Mouse (Mus musculus): ENCODE data around the gene Gm49322. TPM values are rescaled to one million over a fixed set of nuclear protein-coding genes. Genes with fewer than 3 reads are reported as not detected.
"Not testable (repeated sequence)": the region's sequence is repeated elsewhere in the genome, so short reads cannot be mapped to it uniquely, and the experiment has no call there.

Gm49322 gene
- polyA plus RNA-seq, 1 experiment from 2014 or later, result 3.0 TPM

GRCm38 (mm10) chr10:80635345-80635744 lies 29.5 kb downstream of the Gm49322 start:
- Histone ChIP-seq H3K27me3 (replicated peaks) (no peaks in the 10 kb centered on the region), H3K27ac (replicated peaks) (no peak overlapping the region), H3K9ac (replicated peaks) (no peak overlapping the region), H3K4me1 (peaks cover 5% of the 10 kb centered on the region; the same call in 1 of the 2 replicates), H3K9me3 (replicated peaks) (no peaks in the 10 kb centered on the region), H3K4me2 (no peak overlapping the region), H3K4me3 (replicated peaks) (no peak overlapping the region), H3K36me3 (peaks cover 63% of the 10 kb centered on the region)
- 93% methylated on average over 6 of the region's 6 CpGs for WGBS
- no peak for ATAC-seq (ENCODE audit: low FRiP score)

- Histone ChIP-seq H3K27me3 (replicated peaks) (no peaks in the 10 kb centered on the region), H3K4me3 (replicated peaks) (no peak overlapping the region), H3K9me3 (replicated peaks) (no peaks in the 10 kb centered on the region), H3K9ac (replicated peaks) (no peak overlapping the region), H3K4me1 (peaks cover 6% of the 10 kb centered on the region; the same call in 1 of the 2 replicates), H3K4me2 (no peak overlapping the region), H3K36me3 (peaks cover 60% of the 10 kb centered on the region), H3K27ac (replicated peaks) (no peak overlapping the region)
- ATAC-seq (ENCODE audit: low FRiP score), result no peak
- WGBS, result 94% methylated on average over 10 of the region's 10 CpGs
Observed at GRCm38 (mm10) chr10:80646936-80647335, 41.1 kb downstream of the Gm49322 start.

DNA sequence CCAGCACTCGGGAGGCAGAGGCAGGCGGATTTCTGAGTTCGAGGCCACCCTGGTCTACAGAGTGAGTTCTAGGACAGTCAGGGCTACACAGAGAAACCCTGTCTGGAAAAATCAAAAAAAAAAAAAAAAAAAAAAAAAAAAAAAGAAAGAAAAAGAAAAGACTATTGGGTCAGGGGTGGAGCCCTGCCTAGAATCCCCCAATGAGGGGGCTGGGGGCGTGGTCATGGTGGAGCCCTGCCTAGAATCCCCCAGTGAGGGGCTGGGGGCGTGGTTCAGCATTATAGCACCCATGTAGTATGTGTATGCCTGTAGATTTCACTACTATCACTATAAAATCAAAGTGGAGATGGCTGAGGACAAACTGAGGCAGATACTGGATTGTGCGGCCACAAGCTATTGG lies 44.1 kb downstream of the Gm49322 start:
- not testable (repeated sequence) for H3K4me3 ChIP-seq (replicated peaks); H3K9me3 ChIP-seq (replicated peaks); H3K9ac ChIP-seq (replicated peaks); ATAC-seq (ENCODE audit: low FRiP score); H3K27me3 ChIP-seq (replicated peaks); H3K4me2 ChIP-seq; H3K27ac ChIP-seq (replicated peaks)
- H3K36me3 ChIP-seq, result peaks cover 31% of the 10 kb centered on the region
- WGBS, result 85% methylated on average over 6 of the region's 6 CpGs
- peaks cover 26% of the 10 kb centered on the region for H3K4me1 ChIP-seq

- WGBS, result 96% methylated on average over 10 of the region's 10 CpGs
- H3K4me2 ChIP-seq, result no peak overlapping the region
- ATAC-seq (ENCODE audit: low FRiP score), result no peak
- no peak overlapping the region for H3K9ac ChIP-seq (replicated peaks)
- no peaks in the 10 kb centered on the region for H3K27me3 ChIP-seq (replicated peaks)
- no peak overlapping the region for H3K4me3 ChIP-seq (replicated peaks)
- no peak overlapping the region for H3K27ac ChIP-seq (replicated peaks)
- H3K36me3 ChIP-seq, result peaks cover 26% of the 10 kb centered on the region
- H3K4me1 ChIP-seq, result peaks cover 31% of the 10 kb centered on the region
- no peaks in the 10 kb centered on the region for H3K9me3 ChIP-seq (replicated peaks)
Observed at GRCm38 (mm10) chr10:80650392-80650791, 44.6 kb downstream of the Gm49322 start.

GRCm38 (mm10) chr10:80653156-80653720 lies 47.4 kb downstream of the Gm49322 start:
- Histone ChIP-seq H3K4me1 (peaks cover 42% of the 10 kb centered on the region), H3K9me3 (replicated peaks) (no peaks in the 10 kb centered on the region), H3K4me3 (replicated peaks) (no peak overlapping the region), H3K36me3 (0 out of 2 replicates have a peak, but pooled peaks cover 1% of the 10 kb centered on the region), H3K9ac (replicated peaks) (no peak overlapping the region), H3K4me2 (no peak overlapping the region), H3K27me3 (replicated peaks) (no peaks in the 10 kb centered on the region), H3K27ac (replicated peaks) (no peak overlapping the region)
- 85% methylated on average over 6 of the region's 6 CpGs for WGBS
- ATAC-seq (ENCODE audit: low FRiP score), result no peak

- Histone ChIP-seq H3K9ac (replicated peaks) (peak overlapping the region; percentile 88; the same call in 1 of the 2 replicates), H3K4me2 (peak overlapping the region; percentile 77)
- 83% methylated on average over 6 of the region's 6 CpGs for WGBS
Observed at GRCm38 (mm10) chr10:80654866-80655265, 49.0 kb downstream of the Gm49322 start.

GRCm38 (mm10) chr10:80655406-80656129 lies 49.7 kb downstream of the Gm49322 start:
- H3K4me1 ChIP-seq, result peaks cover 41% of the 10 kb centered on the region
- no peaks in the 10 kb centered on the region for H3K27me3 ChIP-seq (replicated peaks)
- peak overlapping the region; percentile 77 for H3K4me2 ChIP-seq
- H3K4me3 ChIP-seq (replicated peaks), result peak overlapping the region; percentile 83
- no peaks in the 10 kb centered on the region for H3K9me3 ChIP-seq (replicated peaks)
- peak overlapping the region; percentile 94 for H3K27ac ChIP-seq (replicated peaks)
- 5% methylated on average over 12 of the region's 12 CpGs for WGBS
- no peaks in the 10 kb centered on the region for H3K36me3 ChIP-seq
- peak overlapping the region; percentile 88 for H3K9ac ChIP-seq (replicated peaks)
- ATAC-seq (ENCODE audit: low FRiP score), result peak; percentile 42

More at GRCm38 (mm10) chr10:80654866-80655265, 49.0 kb downstream of the Gm49322 start:
- Histone ChIP-seq H3K9me3 (replicated peaks) (no peaks in the 10 kb centered on the region), H3K4me1 (peaks cover 41% of the 10 kb centered on the region), H3K27ac (replicated peaks) (no peak overlapping the region), H3K36me3 (no peaks in the 10 kb centered on the region), H3K27me3 (replicated peaks) (no peaks in the 10 kb centered on the region), H3K4me3 (replicated peaks) (peak overlapping the region; percentile 83)
- ATAC-seq (ENCODE audit: low FRiP score), result no peak

GRCm38 (mm10) chr10:80656130-80656862 lies 50.5 kb downstream of the Gm49322 start:
- H3K36me3 ChIP-seq, result no peaks in the 10 kb centered on the region
- H3K9me3 ChIP-seq (replicated peaks), result no peaks in the 10 kb centered on the region
- peak overlapping the region; percentile 94 for H3K27ac ChIP-seq (replicated peaks)
- peak overlapping the region; percentile 88 for H3K9ac ChIP-seq (replicated peaks)
- peaks cover 41% of the 10 kb centered on the region for H3K4me1 ChIP-seq
- H3K4me2 ChIP-seq, result peak overlapping the region; percentile 77
- peak overlapping the region; percentile 83 for H3K4me3 ChIP-seq (replicated peaks)
- WGBS, result 1% methylated on average over 63 of the region's 72 CpGs
- H3K27me3 ChIP-seq (replicated peaks), result no peaks in the 10 kb centered on the region
- peak; percentile 91 for ATAC-seq (ENCODE audit: low FRiP score)

- 19% methylated on average over 15 of the region's 15 CpGs for WGBS
- Histone ChIP-seq H3K4me2 (peak within 1 kb of the TSS; percentile 77), H3K27me3 (replicated peaks) (no peaks in the 10 kb centered on the region), H3K4me3 (replicated peaks) (peak within 1 kb of the TSS; percentile 83), H3K27ac (replicated peaks) (peak within 1 kb of the TSS; percentile 94), H3K36me3 (no peaks in the 10 kb centered on the region), H3K9ac (replicated peaks) (peak within 1 kb of the TSS; percentile 88), H3K9me3 (replicated peaks) (no peaks in the 10 kb centered on the region), H3K4me1 (peaks cover 41% of the 10 kb centered on the region)
- ATAC-seq (ENCODE audit: low FRiP score), result peak; percentile 58
Observed at GRCm38 (mm10) chr10:80656863-80657623, 51.2 kb downstream of the Gm49322 start, which contains the start of gene Btbd2. Gene Btbd2 (minus strand): TSS chr10:80657071.

DNA sequence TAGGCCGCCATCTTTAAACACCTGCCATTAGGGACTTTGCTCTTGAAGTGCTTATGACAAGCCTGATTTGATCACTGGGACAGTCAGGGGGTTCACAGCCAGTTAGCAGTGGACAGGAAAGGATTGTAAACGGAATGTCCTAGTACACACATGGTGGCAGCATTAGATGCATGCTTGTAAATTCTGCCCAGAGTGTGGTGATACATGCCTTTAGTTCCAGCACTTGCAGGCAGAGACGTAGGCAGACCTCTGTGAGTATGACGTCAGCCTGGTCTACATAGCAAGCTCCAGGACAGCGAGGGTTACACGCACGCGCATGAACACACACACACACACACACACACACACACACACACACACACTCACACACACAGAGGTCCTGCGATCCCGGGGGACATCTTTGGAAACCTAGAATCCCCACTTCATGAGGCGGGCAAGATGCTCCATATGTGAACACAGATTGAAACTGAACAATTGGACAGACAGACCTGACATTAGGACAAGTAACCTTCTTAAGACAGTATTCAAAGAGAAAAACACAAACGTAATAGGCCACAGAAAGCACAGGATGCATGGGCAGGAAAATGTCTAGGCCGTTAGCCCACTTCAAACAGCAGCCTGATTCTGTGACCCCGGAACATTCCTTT lies 52.5 kb downstream of the Gm49322 start:
- no peak overlapping the region for H3K9ac ChIP-seq (replicated peaks)
- peaks cover 38% of the 10 kb centered on the region for H3K4me1 ChIP-seq
- H3K36me3 ChIP-seq, result no peaks in the 10 kb centered on the region
- H3K4me3 ChIP-seq (replicated peaks), result no peak overlapping the region
- no peak overlapping the region for H3K4me2 ChIP-seq
- H3K27me3 ChIP-seq (replicated peaks), result no peaks in the 10 kb centered on the region
- no peak for ATAC-seq (ENCODE audit: low FRiP score)
- no peaks in the 10 kb centered on the region for H3K9me3 ChIP-seq (replicated peaks)
- WGBS, result 80% methylated on average over 14 of the region's 14 CpGs
- H3K27ac ChIP-seq (replicated peaks), result peak overlapping the region; percentile 64; the same call in 1 of the 2 replicates

GRCm38 (mm10) chr10:80658841-80659202 lies 53.0 kb downstream of the Gm49322 start:
- peaks cover 33% of the 10 kb centered on the region for H3K4me1 ChIP-seq
- H3K9ac ChIP-seq (replicated peaks), result no peak overlapping the region
- H3K4me3 ChIP-seq (replicated peaks), result 0 out of 2 replicates have a peak overlapping the region, but pooled peaks have one; percentile 12
- H3K4me2 ChIP-seq, result peak overlapping the region; percentile 40
- H3K9me3 ChIP-seq (replicated peaks), result no peaks in the 10 kb centered on the region
- 70% methylated on average over 4 of the region's 4 CpGs for WGBS
- peak overlapping the region; percentile 64; the same call in 1 of the 2 replicates for H3K27ac ChIP-seq (replicated peaks)
- no peaks in the 10 kb centered on the region for H3K36me3 ChIP-seq
- no peak for ATAC-seq (ENCODE audit: low FRiP score)
- H3K27me3 ChIP-seq (replicated peaks), result no peaks in the 10 kb centered on the region

Data from neural tube, embryonic 15.5 days (tissue).